Mouse (Mus musculus): ENCODE data around the gene Tpm3. TPM values are rescaled to one million over a fixed set of nuclear protein-coding genes. Genes with fewer than 3 reads are reported as not detected.
A peak's percentile ranks its signal among the peaks of the same experiment; 100 is the strongest.

The Tpm3 gene
- polyA plus RNA-seq, 1 experiment from 2014 or later = 509 TPM

DNA sequence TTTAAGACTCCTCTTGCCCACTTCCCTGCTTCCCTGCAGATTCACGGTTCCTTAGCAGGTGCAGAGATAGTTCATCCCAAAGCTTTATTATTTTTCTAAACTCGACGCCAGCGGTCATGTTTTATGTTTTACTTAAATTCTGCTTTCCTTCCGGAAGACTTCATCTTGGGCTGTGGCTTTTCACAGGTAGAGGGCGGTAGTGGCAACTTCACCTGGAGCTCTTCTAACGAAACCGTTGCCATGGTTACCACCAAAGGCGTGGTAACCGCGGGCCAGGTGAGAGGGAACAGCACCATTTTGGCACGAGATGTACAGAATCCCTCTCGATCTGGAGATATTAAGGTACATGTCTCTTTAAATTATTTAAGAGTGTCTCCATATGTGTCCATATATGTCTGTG lies 64.2 kb downstream of the Tpm3 start:
- H3K36me3 ChIP-seq (ENCODE audit: control insufficient read depth, insufficient read depth, low read length) = no peaks in the 10 kb centered on the region
- H3K9me3 ChIP-seq (ENCODE audit: control insufficient read depth, low read length) = no peaks in the 10 kb centered on the region
- no peak overlapping the region for H3K4me2 ChIP-seq (ENCODE audit: low read depth)
- no peak overlapping the region for H3K9ac ChIP-seq (ENCODE audit: low read length)
- H3K27me3 ChIP-seq (ENCODE audit: control insufficient read depth, insufficient read depth, low read length) = no peaks in the 10 kb centered on the region
- no peaks in the 10 kb centered on the region; the same call in 1 of the 2 replicates for H3K4me1 ChIP-seq (ENCODE audit: control insufficient read depth, insufficient read depth, low read length)
- no peak overlapping the region for H3K4me3 ChIP-seq (ENCODE audit: low read depth, low read length)
- 38% methylated on average over 13 of the region's 13 CpGs for WGBS
- DNase-seq (ENCODE audit: low spot score) (no peak), ATAC-seq (ENCODE audit: insufficient read depth, low FRiP score, low TSS enrichment) (no peak)
- H3K27ac ChIP-seq (ENCODE audit: low read depth, low read length) = no peak overlapping the region

DNA sequence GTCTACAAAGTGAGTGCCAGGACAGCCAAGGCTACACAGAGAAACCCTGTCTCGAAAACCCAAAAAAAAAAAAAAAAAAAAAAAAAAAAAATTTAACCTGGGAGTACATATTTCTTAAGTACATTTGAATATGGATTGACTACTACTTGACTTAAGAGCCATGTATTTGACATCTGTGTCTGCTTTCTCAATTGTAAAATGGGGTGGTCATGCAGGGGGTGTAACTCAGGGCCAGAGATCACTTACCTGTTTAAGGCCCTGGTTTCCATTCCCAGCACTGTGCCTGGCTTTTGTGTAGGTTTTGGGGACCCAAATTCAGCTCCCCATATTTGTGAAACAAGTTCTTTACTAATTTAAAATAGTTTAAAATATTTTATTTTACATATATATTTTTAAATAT lies 65.2 kb downstream of the Tpm3 start:
- no peak overlapping the region for H3K9ac ChIP-seq (ENCODE audit: low read length)
- no peaks in the 10 kb centered on the region for H3K36me3 ChIP-seq (ENCODE audit: control insufficient read depth, insufficient read depth, low read length)
- H3K4me1 ChIP-seq (ENCODE audit: control insufficient read depth, insufficient read depth, low read length) = no peaks in the 10 kb centered on the region; the same call in 1 of the 2 replicates
- H3K27me3 ChIP-seq (ENCODE audit: control insufficient read depth, insufficient read depth, low read length) = no peaks in the 10 kb centered on the region
- no peak for ATAC-seq (ENCODE audit: insufficient read depth, low FRiP score, low TSS enrichment)
- H3K9me3 ChIP-seq (ENCODE audit: control insufficient read depth, low read length) = no peaks in the 10 kb centered on the region
- no peak for DNase-seq (ENCODE audit: low spot score)
- no peak overlapping the region for H3K4me2 ChIP-seq (ENCODE audit: low read depth)
- WGBS = no CpG with 5 or more reads among the region's 1 CpGs
- H3K4me3 ChIP-seq (ENCODE audit: low read depth, low read length) = no peak overlapping the region
- no peak overlapping the region for H3K27ac ChIP-seq (ENCODE audit: low read depth, low read length)

DNA sequence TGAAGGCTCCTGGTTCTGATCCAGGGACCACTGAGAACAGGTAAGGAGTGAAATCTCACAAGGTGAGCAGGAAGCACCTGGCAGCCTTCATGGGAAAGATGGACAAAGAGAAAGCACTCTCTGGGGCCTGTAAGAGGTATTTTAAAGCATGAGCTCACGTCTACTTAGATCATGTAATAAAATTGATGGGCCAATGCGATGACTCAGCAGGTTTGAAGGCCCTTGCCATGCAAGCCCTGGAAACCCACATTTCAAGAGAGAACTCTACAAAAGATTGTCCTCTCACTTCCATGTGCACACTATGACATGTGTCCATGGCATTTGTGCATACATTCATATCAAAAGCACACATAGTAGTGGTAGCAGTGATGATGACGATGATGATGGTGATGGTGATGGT lies 67.5 kb downstream of the Tpm3 start:
- Histone ChIP-seq H3K9ac (ENCODE audit: low read length) (no peak overlapping the region), H3K27ac (ENCODE audit: low read depth, low read length) (no peak overlapping the region), H3K4me2 (ENCODE audit: low read depth) (no peak overlapping the region), H3K9me3 (ENCODE audit: control insufficient read depth, low read length) (no peaks in the 10 kb centered on the region), H3K27me3 (ENCODE audit: control insufficient read depth, insufficient read depth, low read length) (no peaks in the 10 kb centered on the region), H3K4me3 (ENCODE audit: low read depth, low read length) (no peak overlapping the region), H3K36me3 (ENCODE audit: control insufficient read depth, insufficient read depth, low read length) (no peaks in the 10 kb centered on the region), H3K4me1 (ENCODE audit: control insufficient read depth, insufficient read depth, low read length) (no peaks in the 10 kb centered on the region; the same call in 1 of the 2 replicates)
- WGBS = 93% methylated on average over 3 of the region's 3 CpGs
- DNase-seq (ENCODE audit: low spot score) = no peak
- ATAC-seq (ENCODE audit: insufficient read depth, low FRiP score, low TSS enrichment) = no peak

DNA sequence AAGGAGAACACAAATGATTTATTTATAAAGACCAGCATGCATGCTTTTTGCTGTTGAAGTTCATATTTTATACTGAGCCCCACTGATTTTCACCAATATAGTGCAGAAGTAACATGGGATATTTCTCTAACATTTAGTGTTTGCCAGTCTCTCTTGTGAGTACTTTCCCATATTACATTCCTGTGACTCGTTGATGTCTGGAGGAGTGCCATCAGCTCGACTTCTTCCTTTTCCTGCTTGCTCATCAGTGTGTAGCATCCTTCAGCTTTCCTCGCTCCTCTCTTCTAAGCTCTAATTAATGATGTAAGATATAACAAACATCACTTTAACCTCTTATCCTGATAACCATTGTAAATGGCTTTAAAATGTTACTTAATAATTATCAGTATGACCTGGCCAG lies 73.0 kb downstream of the Tpm3 start:
- 91% methylated on average over 3 of the region's 3 CpGs for WGBS
- H3K4me3 ChIP-seq (ENCODE audit: low read depth, low read length) = no peak overlapping the region
- no peaks in the 10 kb centered on the region for H3K27me3 ChIP-seq (ENCODE audit: control insufficient read depth, insufficient read depth, low read length)
- H3K27ac ChIP-seq (ENCODE audit: low read depth, low read length) = no peak overlapping the region
- H3K9me3 ChIP-seq (ENCODE audit: control insufficient read depth, low read length) = no peaks in the 10 kb centered on the region
- H3K4me2 ChIP-seq (ENCODE audit: low read depth) = no peak overlapping the region
- no peaks in the 10 kb centered on the region for H3K36me3 ChIP-seq (ENCODE audit: control insufficient read depth, insufficient read depth, low read length)
- ATAC-seq (ENCODE audit: insufficient read depth, low FRiP score, low TSS enrichment) = no peak
- no peaks in the 10 kb centered on the region for H3K4me1 ChIP-seq (ENCODE audit: control insufficient read depth, insufficient read depth, low read length)
- DNase-seq (ENCODE audit: low spot score) = no peak
- no peak overlapping the region for H3K9ac ChIP-seq (ENCODE audit: low read length)

DNA sequence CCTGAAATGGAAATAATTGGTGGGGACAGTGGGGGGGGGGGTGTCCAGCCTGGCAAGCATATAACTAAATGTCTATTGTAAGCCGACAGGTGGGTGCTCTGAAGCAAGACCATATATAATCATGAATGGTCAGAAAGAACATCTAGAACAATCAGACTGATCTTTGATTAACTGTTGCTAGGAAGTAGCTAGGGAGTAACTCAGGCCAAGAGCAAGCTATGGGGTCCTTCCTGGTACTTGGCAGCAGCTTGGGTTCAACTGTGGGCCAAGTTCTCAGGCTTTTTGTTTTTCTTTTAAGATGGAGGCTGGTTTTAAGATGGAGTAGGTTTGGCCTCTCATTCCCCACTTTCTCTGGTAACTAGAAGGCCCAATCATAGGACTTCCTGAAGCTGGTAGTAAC lies 74.2 kb downstream of the Tpm3 start:
- H3K4me2 ChIP-seq (ENCODE audit: low read depth) = no peak overlapping the region
- no peak overlapping the region for H3K27ac ChIP-seq (ENCODE audit: low read depth, low read length)
- ATAC-seq (ENCODE audit: insufficient read depth, low FRiP score, low TSS enrichment) = no peak
- no peak for DNase-seq (ENCODE audit: low spot score)
- H3K4me3 ChIP-seq (ENCODE audit: low read depth, low read length) = no peak overlapping the region
- no peaks in the 10 kb centered on the region for H3K27me3 ChIP-seq (ENCODE audit: control insufficient read depth, insufficient read depth, low read length)
- no peaks in the 10 kb centered on the region for H3K9me3 ChIP-seq (ENCODE audit: control insufficient read depth, low read length)
- 74% methylated on average over 1 of the region's 1 CpGs for WGBS
- H3K4me1 ChIP-seq (ENCODE audit: control insufficient read depth, insufficient read depth, low read length) = no peaks in the 10 kb centered on the region
- no peaks in the 10 kb centered on the region for H3K36me3 ChIP-seq (ENCODE audit: control insufficient read depth, insufficient read depth, low read length)
- no peak overlapping the region for H3K9ac ChIP-seq (ENCODE audit: low read length)

MicroRNA genes within 50 kb of the gene (microRNA counts, 519-probe panel; counts per million panel counts)
- 4,392 counts per million, percentile 81 among the panel's probes with 10 or more counts for microRNA mmu-miR-190b

Small RNA genes lying within 50 kb of the gene (microRNA-seq; reads per million reads assigned to microRNA genes)
- 19.8 reads per million, percentile 29 among the genes with 10 or more reads in this experiment for gene Mir190b

Other genes starting within 250 kb of the Tpm3 start
- 2.5 and 3.4 TPM in 2 replicates for gene She, start 241.3 kb upstream of the Tpm3 start, polyA plus RNA-seq (2014; fragmentation: Nextera tagmentation; extraction: Ambion mirVana)
- 0.08 and 0.34 TPM in 2 replicates for gene Il6ra, start 159.5 kb upstream of the Tpm3 start, polyA plus RNA-seq (2014; fragmentation: Nextera tagmentation; extraction: Ambion mirVana)
- gene Atp8b2, start 109.1 kb upstream of the Tpm3 start, polyA plus RNA-seq (2014; fragmentation: Nextera tagmentation; extraction: Ambion mirVana) = 11.8 and 13.4 TPM in 2 replicates
- gene Hax1, start 73.9 kb upstream of the Tpm3 start, polyA plus RNA-seq (2014; fragmentation: Nextera tagmentation; extraction: Ambion mirVana) = 165 and 172 TPM in 2 replicates
- 197 TPM in 2 replicates for gene 4933434E20Rik, start 21.0 kb upstream of the Tpm3 start, polyA plus RNA-seq (2014; fragmentation: Nextera tagmentation; extraction: Ambion mirVana)
- gene Ubap2l, start 20.0 kb upstream of the Tpm3 start, polyA plus RNA-seq (2014; fragmentation: Nextera tagmentation; extraction: Ambion mirVana) = 206 and 208 TPM in 2 replicates
- gene Nup210l, start 31.5 kb downstream of the Tpm3 start, polyA plus RNA-seq (2014; fragmentation: Nextera tagmentation; extraction: Ambion mirVana) = 0.41 and 0.66 TPM in 2 replicates
- 1,223 and 1,277 TPM in 2 replicates for gene Rps27, start 141.0 kb downstream of the Tpm3 start, polyA plus RNA-seq (2014; fragmentation: Nextera tagmentation; extraction: Ambion mirVana)
- 10.4 and 12.3 TPM in 2 replicates for gene Rab13, start 141.0 kb downstream of the Tpm3 start, polyA plus RNA-seq (2014; fragmentation: Nextera tagmentation; extraction: Ambion mirVana)
- gene Jtb, start 158.9 kb downstream of the Tpm3 start, polyA plus RNA-seq (2014; fragmentation: Nextera tagmentation; extraction: Ambion mirVana) = 92.3 and 92.4 TPM in 2 replicates
- gene Creb3l4, start 170.9 kb downstream of the Tpm3 start, polyA plus RNA-seq (2014; fragmentation: Nextera tagmentation; extraction: Ambion mirVana) = 3.4 and 4.0 TPM in 2 replicates
- gene Slc39a1, start 175.5 kb downstream of the Tpm3 start, polyA plus RNA-seq (2014; fragmentation: Nextera tagmentation; extraction: Ambion mirVana) = 50.6 and 51.4 TPM in 2 replicates
- gene Crtc2, start 181.5 kb downstream of the Tpm3 start, polyA plus RNA-seq (2014; fragmentation: Nextera tagmentation; extraction: Ambion mirVana) = 9.8 and 13.9 TPM in 2 replicates
- gene Dennd4b, start 192.5 kb downstream of the Tpm3 start, polyA plus RNA-seq (2014; fragmentation: Nextera tagmentation; extraction: Ambion mirVana) = 4.7 and 6.2 TPM in 2 replicates
- 9.2 and 11.4 TPM in 2 replicates for gene Gatad2b, start 220.5 kb downstream of the Tpm3 start, polyA plus RNA-seq (2014; fragmentation: Nextera tagmentation; extraction: Ambion mirVana)

All from neural tube, embryonic 11.5 days (tissue).